Mouse (Mus musculus) spleen, postnatal 10 days (tissue): Measurements from ENCODE around the gene Kdm6b.

ENCODE experiments used
- DNase-seq, 2 experiments: peaks; one replicate each; pipeline ENCODE4 v3.0.0; 2021 to 2022; ENCODE audit warnings: low spot score in 2 of 2

Kdm6b gene

GRCm38 (mm10) chr11:69366855-69367615 is 46.4 kb downstream of the Kdm6b start:
- DNase-seq, result peak in 1 of 2 experiments; percentile 34

- DNase-seq, result peak; percentile 67 to 83
Observed at GRCm38 (mm10) chr11:69366157-69366854, 47.2 kb downstream of the Kdm6b start.

- DNase-seq, result no peak
Observed at GRCm38 (mm10) chr11:69365722-69366121, 47.8 kb downstream of the Kdm6b start.

- peak; percentile 44 to 75 for DNase-seq
Observed at GRCm38 (mm10) chr11:69364910-69365309, 48.6 kb downstream of the Kdm6b start.

- DNase-seq, result no peak
Observed at GRCm38 (mm10) chr11:69364376-69364775, 49.1 kb downstream of the Kdm6b start.

GRCm38 (mm10) chr11:69362479-69362878 is 51.0 kb downstream of the Kdm6b start:
- DNase-seq, result no peak

- DNase-seq, result no peak
Observed at GRCm38 (mm10) chr11:69362021-69362420, 51.5 kb downstream of the Kdm6b start.

- DNase-seq, result no peak
Observed at GRCm38 (mm10) chr11:69357690-69358089, 55.8 kb downstream of the Kdm6b start.

- no peak for DNase-seq
Observed at GRCm38 (mm10) chr11:69356544-69356943, 56.9 kb downstream of the Kdm6b start.
